Mouse (Mus musculus) erythroblast, adult 5-6 weeks (primary cell): ENCODE results near the gene Arap1. TPM values are rescaled to one million over a fixed set of nuclear protein-coding genes. Genes with fewer than 3 reads are reported as not detected.

Experiments used
- ATAC-seq: replicated peaks from 2 replicates; pipeline ENCODE4 v1.8.0; 2016; ENCODE audit warnings: moderate number of reproducible peaks, mild to moderate bottlenecking, moderate TSS enrichment, inconsistent platforms; ENCODE audit not compliant: poor library complexity, low FRiP score, severe bottlenecking
- total RNA-seq, 2 experiments: library from RNA; stranded (forward) in 1 of 2; stranded (reverse) in 1 of 2; fragments of 150-400 nt in 1 of 2; fragments of 200-764, 138-1000 nt in 1 of 2; gene quantifications; 2 replicates each; pipeline versions ENCODE4 v1.2.3 to v1.2.4; 2015 to 2017; ENCODE audit warnings: low replicate concordance in 2 of 2

Gene Arap1
- total RNA-seq, 2 experiments from 2014 or later = 8.3 to 26.5 TPM

GRCm38 (mm10) chr7:101324142-101324962, 23.5 kb upstream of the Arap1 start:
- ATAC-seq = no peak

GRCm38 (mm10) chr7:101326006-101326405, 21.9 kb upstream of the Arap1 start:
- ATAC-seq = no peak

- ATAC-seq = no peak
These were observed 20.6 kb upstream of the Arap1 start for GRCm38 (mm10) chr7:101327263-101327662.

- no peak for ATAC-seq
These were observed 20.1 kb upstream of the Arap1 start for GRCm38 (mm10) chr7:101327786-101328185.

GRCm38 (mm10) chr7:101328621-101329158, 19.2 kb upstream of the Arap1 start:
- no peak for ATAC-seq

GRCm38 (mm10) chr7:101329606-101330005, 18.3 kb upstream of the Arap1 start:
- no peak for ATAC-seq

GRCm38 (mm10) chr7:101330074-101330840, 17.6 kb upstream of the Arap1 start:
- no peak for ATAC-seq

GRCm38 (mm10) chr7:101330841-101331173, 17.1 kb upstream of the Arap1 start:
- ATAC-seq = no peak

- no peak for ATAC-seq
These were observed 15.6 kb upstream of the Arap1 start for GRCm38 (mm10) chr7:101332045-101332831.

GRCm38 (mm10) chr7:101335228-101335627, 12.6 kb upstream of the Arap1 start:
- 0 out of 2 replicates have a peak, but pooled peaks have one; percentile 20 for ATAC-seq

- no peak for ATAC-seq
These were observed 11.2 kb upstream of the Arap1 start for GRCm38 (mm10) chr7:101336686-101337085.

GRCm38 (mm10) chr7:101337401-101337800, 10.5 kb upstream of the Arap1 start:
- ATAC-seq = no peak

- ATAC-seq = no peak
These were observed 6.5 kb upstream of the Arap1 start for GRCm38 (mm10) chr7:101341405-101341804.

- ATAC-seq = no peak
These were observed 4.7 kb upstream of the Arap1 start for GRCm38 (mm10) chr7:101343135-101343534.

GRCm38 (mm10) chr7:101344892-101345291, 3.0 kb upstream of the Arap1 start:
- no peak for ATAC-seq

- ATAC-seq = no peak
These were observed 876 bp upstream of the Arap1 start for GRCm38 (mm10) chr7:101346991-101347390.

- no peak for ATAC-seq
These were observed 445 bp downstream of the Arap1 start for GRCm38 (mm10) chr7:101348312-101348711.

- no peak for ATAC-seq
These were observed 2.0 kb downstream of the Arap1 start for GRCm38 (mm10) chr7:101349861-101350260.

GRCm38 (mm10) chr7:101352404-101352803, 4.5 kb downstream of the Arap1 start:
- no peak for ATAC-seq

- no peak for ATAC-seq
These were observed 6.6 kb downstream of the Arap1 start for GRCm38 (mm10) chr7:101354423-101354822.
